Mouse (Mus musculus): ENCODE measurements at regions not wholly inside any gene's neighbourhood (a gene's known extent, or its start where the extent isn't known, plus 50 kb on each side); places are given as distances from the start of the nearest gene placed in this dataset.
A peak's percentile ranks its signal among the peaks of the same experiment; 100 is the strongest.

DNA sequence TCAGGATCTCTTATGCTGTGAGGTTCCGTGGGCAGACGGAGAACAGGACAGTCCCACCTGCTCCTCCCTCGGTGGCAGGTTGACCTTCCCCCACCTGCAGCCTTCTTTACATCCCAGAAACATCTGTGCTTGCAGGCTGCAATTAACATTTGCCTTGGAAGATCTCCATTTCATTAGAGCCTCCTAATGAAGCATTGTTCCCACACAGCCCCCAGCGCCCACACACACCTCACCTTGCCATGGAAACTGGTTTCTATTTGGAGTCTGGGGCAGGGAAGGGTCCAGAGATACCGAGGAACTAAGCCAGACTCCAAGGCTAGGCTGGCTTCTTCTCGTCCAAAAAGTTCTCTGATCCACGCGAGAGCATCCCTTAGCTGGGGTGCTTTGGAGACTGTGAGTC is 56.6 kb upstream of the Rpl38 start:
- no peak for DNase-seq (ENCODE audit: low spot score)

- no peak for DNase-seq (ENCODE audit: low spot score)
Measured at GRCm38 (mm10) chr11:114608009-114608408, 60.3 kb upstream of the Rpl38 start.

DNA sequence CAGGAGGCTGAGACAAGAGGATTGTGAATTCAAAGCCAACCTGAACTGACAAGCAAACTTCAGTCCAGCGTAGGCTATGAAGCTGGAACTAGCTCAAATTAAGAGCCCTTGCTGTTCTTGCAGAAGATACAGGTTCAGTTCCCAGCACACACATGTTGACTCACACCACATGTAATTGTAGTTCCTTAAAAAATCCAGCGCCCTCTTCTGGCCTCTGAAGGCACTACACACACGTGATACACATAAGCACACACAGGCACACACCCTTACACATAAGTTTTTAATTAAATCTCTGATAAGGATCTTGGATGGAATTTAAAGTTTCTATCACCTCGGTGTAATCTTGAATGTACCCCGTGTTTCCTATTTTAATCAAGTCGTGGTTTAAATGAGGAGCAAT is 65.2 kb upstream of the Rpl38 start:
- no peak for DNase-seq (ENCODE audit: low spot score)

DNA sequence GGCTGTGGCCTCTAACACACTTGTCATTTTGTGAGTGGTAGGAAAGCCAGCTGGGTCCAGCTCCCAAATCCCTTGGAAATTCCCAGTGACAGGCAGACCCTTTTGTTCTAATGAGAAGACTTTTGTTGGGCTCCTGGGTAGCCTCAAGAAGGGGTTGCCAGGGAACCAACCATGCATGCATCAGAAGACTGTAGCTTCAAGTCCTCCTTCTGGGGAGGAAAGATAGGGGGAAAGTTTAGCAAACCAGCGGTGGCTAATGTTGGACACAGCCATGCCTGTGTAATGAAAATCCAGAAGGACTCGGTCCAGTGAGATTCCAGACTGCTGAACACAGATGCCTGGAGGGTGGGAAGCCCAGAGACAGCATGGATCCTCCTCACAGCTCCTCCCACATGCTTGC is 71.1 kb upstream of the Rpl38 start:
- no peak for DNase-seq (ENCODE audit: low spot score)

GRCm38 (mm10) chr11:114592961-114593360 is 75.4 kb upstream of the Rpl38 start:
- no peak for DNase-seq (ENCODE audit: low spot score)

DNA sequence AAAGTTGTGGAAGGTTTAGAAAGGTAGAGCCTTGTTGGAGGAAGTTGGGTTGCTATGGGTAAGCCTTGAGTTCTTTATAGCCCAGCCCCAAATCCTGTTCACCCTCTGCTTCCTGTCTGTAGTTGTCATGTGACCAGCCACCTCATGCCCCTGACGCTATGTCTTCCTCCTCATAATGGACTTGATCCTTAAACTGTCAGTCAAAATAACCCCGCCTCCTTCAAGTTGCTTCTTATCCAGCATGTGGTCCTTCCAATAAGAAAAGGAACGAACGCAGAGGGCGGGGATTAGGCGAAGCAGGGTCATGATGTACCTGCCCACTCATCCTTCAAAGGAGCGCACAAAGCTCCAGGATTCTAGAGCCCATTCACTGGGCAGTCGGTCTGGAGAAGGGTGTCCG is 79.8 kb upstream of the Rpl38 start:
- no peak for DNase-seq (ENCODE audit: low spot score)

GRCm38 (mm10) chr11:114587986-114588385 is 80.3 kb upstream of the Rpl38 start:
- DNase-seq (ENCODE audit: low spot score): no peak

DNA sequence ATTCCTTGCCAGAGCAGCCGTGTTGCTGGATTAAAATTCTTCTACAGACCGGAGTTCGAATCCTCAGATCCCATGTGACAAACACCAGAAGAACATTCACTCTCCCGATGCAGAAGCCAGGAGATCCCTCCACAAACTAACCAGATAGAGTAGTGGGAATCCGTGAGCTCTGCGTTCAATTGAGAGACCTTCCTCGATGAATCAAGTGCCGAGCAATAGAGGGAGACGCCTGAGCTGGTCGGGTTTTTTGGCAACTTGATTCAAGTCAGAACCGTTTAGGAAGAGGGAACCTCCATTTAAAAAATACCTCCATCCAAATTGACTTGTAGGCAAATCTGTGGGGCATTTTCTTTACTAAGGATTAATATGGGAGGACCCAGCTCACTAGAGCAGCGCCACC is 81.9 kb upstream of the Rpl38 start:
- DNase-seq (ENCODE audit: low spot score): no peak

DNA sequence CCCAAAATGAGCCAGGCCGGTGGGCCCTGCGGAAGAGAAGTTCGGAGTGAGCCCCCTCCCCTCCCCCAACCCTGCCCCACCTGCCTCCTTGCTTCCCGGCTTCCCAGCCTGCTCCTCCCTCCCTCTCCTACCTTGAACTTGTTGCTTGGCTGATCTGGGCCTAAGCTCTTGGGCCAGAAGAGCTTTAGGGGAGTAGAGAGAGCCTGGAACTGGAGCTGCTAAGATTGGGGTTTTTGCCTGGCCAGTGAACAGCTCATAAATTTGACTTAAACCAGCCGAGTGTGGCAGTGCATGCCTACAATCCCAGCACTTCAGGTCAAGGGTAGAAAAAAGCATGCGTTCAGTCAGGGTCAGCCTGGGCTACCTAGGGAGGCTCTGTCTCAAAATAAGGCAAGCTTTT is 83.5 kb upstream of the Rpl38 start:
- no peak for DNase-seq (ENCODE audit: low spot score)

DNA sequence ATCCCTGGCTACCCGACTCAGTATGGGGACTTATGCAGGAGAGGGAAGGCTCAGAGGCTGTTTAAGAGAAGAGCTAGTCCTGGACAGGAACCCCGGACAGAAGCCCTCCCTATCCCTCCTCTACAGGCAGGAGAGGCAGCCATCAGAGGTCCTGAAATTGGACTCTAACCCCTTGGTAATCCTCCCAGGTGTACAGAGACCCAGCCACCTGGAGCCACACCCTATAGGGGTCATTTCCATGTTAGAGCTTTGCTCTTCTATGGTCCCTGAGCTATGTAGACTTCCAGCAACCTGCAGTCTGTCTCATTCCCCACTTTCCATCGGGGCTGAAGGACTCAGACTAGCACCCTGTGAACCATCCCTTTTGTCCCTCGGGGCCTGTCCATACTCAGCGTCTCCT is 84.2 kb upstream of the Rpl38 start:
- no peak for DNase-seq (ENCODE audit: low spot score)

GRCm38 (mm10) chr11:114579986-114580385 is 88.3 kb upstream of the Rpl38 start:
- no peak for DNase-seq (ENCODE audit: low spot score)

- DNase-seq (ENCODE audit: low spot score): no peak
Measured at GRCm38 (mm10) chr11:114578551-114578950, 89.8 kb upstream of the Rpl38 start.

- DNase-seq (ENCODE audit: low spot score): no peak
Measured at GRCm38 (mm10) chr11:114576803-114577202, 91.5 kb upstream of the Rpl38 start.

- DNase-seq (ENCODE audit: low spot score): no peak
Measured at GRCm38 (mm10) chr11:114571144-114571869, 97.0 kb upstream of the Rpl38 start.

GRCm38 (mm10) chr11:114570076-114570475 is 98.2 kb upstream of the Rpl38 start:
- DNase-seq (ENCODE audit: low spot score): no peak

- DNase-seq (ENCODE audit: low spot score): no peak
Measured at GRCm38 (mm10) chr11:114567814-114568800, 100.2 kb upstream of the Rpl38 start.

DNA sequence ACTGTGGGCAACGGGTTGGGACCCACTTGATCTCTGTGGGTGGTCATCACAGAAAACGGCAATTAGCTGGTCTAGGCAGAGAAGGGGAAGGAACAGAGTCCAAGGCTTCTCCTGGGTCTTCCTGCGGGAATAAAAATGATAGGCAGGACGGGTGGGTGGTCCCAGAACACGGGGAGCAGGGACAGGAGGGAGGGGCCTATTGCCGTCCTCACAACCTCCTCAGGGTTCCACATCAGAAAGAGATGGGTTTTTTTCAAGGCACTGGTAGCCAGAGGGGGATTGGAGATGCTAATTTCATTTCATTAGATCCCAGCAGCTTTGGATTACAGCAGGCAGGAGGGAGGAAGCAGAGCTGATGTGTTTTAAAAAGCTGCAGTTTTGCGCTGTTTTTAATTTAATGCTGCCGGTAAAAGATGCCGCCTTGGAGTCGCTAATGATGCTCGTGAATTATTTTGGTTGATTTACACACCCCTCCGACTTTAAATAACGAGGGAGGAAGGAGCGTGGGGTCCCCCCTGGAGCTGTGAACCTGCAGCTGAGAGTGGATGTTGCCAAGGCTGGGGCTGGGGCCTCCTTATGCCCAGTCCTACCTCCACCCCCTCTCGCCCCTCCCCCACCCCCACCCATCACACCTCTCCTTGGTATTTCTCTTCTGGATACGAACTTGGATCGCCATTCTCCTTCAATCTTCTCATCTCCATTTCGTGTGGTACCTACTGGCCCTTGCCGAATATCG is 101.1 kb upstream of the Rpl38 start:
- DNase-seq (ENCODE audit: low spot score): no peak

DNA sequence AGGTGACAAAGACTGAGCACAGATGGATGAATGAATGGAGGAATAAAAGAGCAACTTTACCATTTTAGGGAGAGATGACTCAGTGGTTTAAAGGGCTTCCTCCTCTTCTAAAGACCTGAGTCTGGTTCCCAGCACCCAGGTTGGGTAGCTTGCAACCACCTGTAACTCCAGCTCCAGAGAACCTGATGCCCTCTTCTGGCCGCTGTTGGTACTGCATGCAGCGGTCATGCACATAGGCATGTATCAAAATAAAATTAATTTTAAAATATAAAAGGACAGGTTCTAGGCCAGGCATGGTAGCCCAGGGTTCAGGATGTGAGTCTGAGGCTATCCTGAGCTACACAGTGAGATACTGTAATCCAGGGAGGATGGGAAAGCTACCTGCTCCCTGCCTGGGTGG is 103.4 kb upstream of the Rpl38 start:
- DNase-seq (ENCODE audit: low spot score): no peak

DNA sequence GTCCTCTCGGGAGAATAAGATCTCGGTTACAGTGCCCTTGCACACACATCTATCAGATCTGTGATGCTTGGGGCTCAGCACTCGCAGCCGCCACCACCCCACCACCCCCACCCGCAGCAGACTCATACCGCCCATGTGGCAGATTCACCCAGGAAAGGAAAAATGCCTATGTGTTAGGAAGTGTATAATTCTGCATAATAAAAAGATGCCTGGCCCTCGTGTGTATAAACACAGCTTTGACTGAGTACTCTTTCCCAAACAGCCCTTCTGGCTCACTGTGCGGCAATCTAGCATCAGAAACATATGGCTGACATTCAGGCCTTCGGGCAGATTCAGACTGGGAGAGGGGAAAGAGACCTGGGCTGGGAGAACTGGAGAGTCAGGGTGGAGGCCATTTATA is 105.2 kb upstream of the Rpl38 start:
- no peak for DNase-seq (ENCODE audit: low spot score)

DNA sequence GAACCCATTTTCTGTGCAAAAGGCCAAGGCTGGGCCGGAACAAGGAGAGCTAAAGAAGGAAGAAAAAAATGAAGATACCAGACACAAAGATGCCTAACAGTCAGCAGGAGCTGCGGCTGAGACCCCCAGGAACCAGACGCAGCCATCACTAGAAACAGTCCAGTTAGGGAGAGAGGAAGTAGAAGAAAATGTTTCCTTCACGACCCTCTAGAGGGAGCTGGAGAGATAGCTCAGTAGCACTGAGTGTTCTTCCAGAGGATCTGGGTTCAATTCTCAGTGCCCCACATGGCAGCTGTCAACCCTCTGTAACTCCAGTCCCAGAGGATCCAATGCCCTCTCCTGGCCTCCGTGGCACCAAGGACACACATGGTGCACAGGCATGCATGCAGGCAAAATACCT is 113.7 kb upstream of the Rpl38 start:
- no peak for DNase-seq (ENCODE audit: low spot score)

GRCm38 (mm10) chr11:114553992-114554391 is 114.3 kb upstream of the Rpl38 start:
- no peak for DNase-seq (ENCODE audit: low spot score)

GRCm38 (mm10) chr11:114552176-114552575 is 116.1 kb upstream of the Rpl38 start:
- no peak for DNase-seq (ENCODE audit: low spot score)

- DNase-seq (ENCODE audit: low spot score): peak; percentile 7
Measured at GRCm38 (mm10) chr11:114551262-114551661, 117.1 kb upstream of the Rpl38 start.
